Mouse (Mus musculus): ENCODE measurements at regions not wholly inside any gene's neighbourhood (a gene's known extent, or its start where the extent isn't known, plus 50 kb on each side); places are given as distances from the start of the nearest gene placed in this dataset.

GRCm38 (mm10) chr14:31891500-31892185 lies 61.2 kb upstream of the Ankrd28 start:
- ChIA-PET POLR2A (interaction anchor here in 3 of 4 experiments (0.6 to 2.3 kb wide), 16 partner anchors 8 to 230 kb away, joined by 3 to 14 read pairs (median 4); partner anchors contain the start of gene Ankrd28 (in 1 of the 3)), CTCF (interaction anchor here in 1 of 4 experiments (0.9 kb wide), 1 partner anchor 38 kb away, joined by 3 read pairs; no protein-coding TSS in a partner anchor)

- ChIA-PET POLR2A (interaction anchor here in 3 of 4 experiments (0.6 to 2.3 kb wide), 12 partner anchors 7 to 229 kb away, joined by 3 to 14 read pairs (median 4); partner anchors contain the start of gene Ankrd28 (in 1 of the 3)), CTCF (no interaction called here)
These were observed 61.7 kb upstream of the Ankrd28 start for GRCm38 (mm10) chr14:31892186-31892510.

GRCm38 (mm10) chr14:31896500-31896899 lies 66.0 kb upstream of the Ankrd28 start:
- ChIA-PET CTCF (interaction anchor here in 2 of 4 experiments (0.5 to 0.7 kb wide), 3 partner anchors 16 to 421 kb away, joined by 3 to 7 read pairs (median 3); no protein-coding TSS in a partner anchor), POLR2A (interaction anchor here in 3 of 4 experiments (0.6 to 5.3 kb wide), 14 partner anchors 11 to 312 kb away, joined by 3 to 24 read pairs (median 4); partner anchors contain the start of gene Ncoa4 (in 1 of the 3))

- POLR2A ChIA-PET: interaction anchor here (0.6 to 5.3 kb wide), 32 partner anchors 8 to 885 kb away, joined by 3 to 47 read pairs (median 5); partner anchors contain the start of genes Ankrd28 (in 1 of the 4), Ncoa4 (in 1 of the 4) and Oxnad1 (in 1 of the 4)
- CTCF ChIA-PET: interaction anchor here in 1 of 4 experiments (0.9 kb wide), 1 partner anchor 31 kb away, joined by 3 read pairs; no protein-coding TSS in a partner anchor
These were observed 69.1 kb upstream of the Ankrd28 start for GRCm38 (mm10) chr14:31899504-31899903.

- CTCF ChIA-PET: interaction anchor here in 3 of 4 experiments (0.5 to 0.9 kb wide), 5 partner anchors 8 to 1804 kb away, joined by 3 to 4 read pairs (median 3); no protein-coding TSS in a partner anchor
These were observed 69.5 kb upstream of the Ankrd28 start for GRCm38 (mm10) chr14:31899906-31900305.

GRCm38 (mm10) chr14:31901901-31902300 lies 71.5 kb upstream of the Ankrd28 start:
- ChIA-PET CTCF (interaction anchor here in 2 of 4 experiments (1.3 to 1.6 kb wide), 2 partner anchors 28 to 40 kb away, joined by 3 to 4 read pairs; no protein-coding TSS in a partner anchor), POLR2A (interaction anchor here in 3 of 4 experiments (0.6 to 4.1 kb wide), 9 partner anchors 9 to 1338 kb away, joined by 3 to 22 read pairs (median 6); no protein-coding TSS in a partner anchor)

More at GRCm38 (mm10) chr14:31899906-31900305, 69.5 kb upstream of the Ankrd28 start:
- POLR2A ChIA-PET: interaction anchor here (0.5 to 5.3 kb wide), 37 partner anchors 8 to 885 kb away, joined by 3 to 47 read pairs (median 4); partner anchors contain the start of genes Ankrd28 (in 1 of the 4), Ncoa4 (in 1 of the 4) and Oxnad1 (in 1 of the 4)

- POLR2A ChIA-PET: interaction anchor here in 3 of 4 experiments (0.6 to 2.3 kb wide), 3 partner anchors 9 to 15 kb away, joined by 3 to 10 read pairs (median 8); no protein-coding TSS in a partner anchor
These were observed 73.2 kb upstream of the Ankrd28 start for GRCm38 (mm10) chr14:31903664-31904063.

GRCm38 (mm10) chr14:31908591-31908990 lies 78.1 kb upstream of the Ankrd28 start:
- ChIA-PET CTCF (interaction anchor here in 2 of 4 experiments (0.6 to 1.2 kb wide), 3 partner anchors 10 to 219 kb away, joined by 3 to 4 read pairs (median 3); no protein-coding TSS in a partner anchor), POLR2A (interaction anchor here in 3 of 4 experiments (0.6 to 4.0 kb wide), 11 partner anchors 9 to 167 kb away, joined by 3 to 24 read pairs (median 4); partner anchors contain the start of gene Ankrd28 (in 1 of the 3))

More at GRCm38 (mm10) chr14:31903664-31904063, 73.2 kb upstream of the Ankrd28 start:
- CTCF ChIA-PET: interaction anchor here in 2 of 4 experiments (0.6 to 0.7 kb wide), 2 partner anchors 109 to 655 kb away, joined by 3 read pairs; no protein-coding TSS in a partner anchor

GRCm38 (mm10) chr14:31909291-31909690 lies 78.8 kb upstream of the Ankrd28 start:
- ChIA-PET CTCF (no interaction called here), POLR2A (interaction anchor here in 3 of 4 experiments (0.6 to 4.0 kb wide), 6 partner anchors 9 to 166 kb away, joined by 3 to 24 read pairs (median 4); no protein-coding TSS in a partner anchor)

- ChIA-PET CTCF (interaction anchor here in 2 of 4 experiments (0.5 to 0.6 kb wide), 2 partner anchors 19 to 616 kb away, joined by 5 to 9 read pairs; no protein-coding TSS in a partner anchor), POLR2A (interaction anchor here in 3 of 4 experiments (1.0 to 2.0 kb wide), 5 partner anchors 8 to 18 kb away, joined by 3 to 8 read pairs (median 5); no protein-coding TSS in a partner anchor)
These were observed 80.4 kb upstream of the Ankrd28 start for GRCm38 (mm10) chr14:31910809-31911208.

GRCm38 (mm10) chr14:31918461-31918860 lies 88.0 kb upstream of the Ankrd28 start:
- ChIA-PET CTCF (interaction anchor here in 2 of 4 experiments (0.6 to 1.2 kb wide), 5 partner anchors 11 to 258 kb away, joined by 3 to 6 read pairs (median 3); no protein-coding TSS in a partner anchor), POLR2A (interaction anchor here in 3 of 4 experiments (0.6 to 3.3 kb wide), 40 partner anchors 8 to 265 kb away, joined by 3 to 103 read pairs (median 6); partner anchors contain the start of genes Dph3 (in 2 of the 3), Oxnad1 (in 2 of the 3) and Ankrd28 (in 1 of the 3))

GRCm38 (mm10) chr14:31918921-31919320 lies 88.5 kb upstream of the Ankrd28 start:
- ChIA-PET POLR2A (interaction anchor here in 3 of 4 experiments (0.6 to 3.3 kb wide), 39 partner anchors 8 to 432 kb away, joined by 3 to 103 read pairs (median 6); partner anchors contain the start of genes Ankrd28 (in 2 of the 3), Dph3 (in 2 of the 3) and Oxnad1 (in 2 of the 3)), CTCF (interaction anchor here in 1 of 4 experiments (0.8 to 0.9 kb wide), 2 partner anchors 10 to 11 kb away, joined by 3 to 6 read pairs; no protein-coding TSS in a partner anchor)

- CTCF ChIA-PET: interaction anchor here in 3 of 4 experiments (0.6 to 1.7 kb wide), 11 partner anchors 11 to 273 kb away, joined by 3 to 6 read pairs (median 3); no protein-coding TSS in a partner anchor
- POLR2A ChIA-PET: interaction anchor here (0.6 to 5.4 kb wide), 28 partner anchors 9 to 474 kb away, joined by 3 to 103 read pairs (median 4); partner anchors contain the start of genes Ankrd28 (in 1 of the 4), Dph3 (in 1 of the 4) and Oxnad1 (in 1 of the 4)
These were observed 98.8 kb upstream of the Ankrd28 start for GRCm38 (mm10) chr14:31929161-31929707.

GRCm38 (mm10) chr14:31930367-31930766 lies 98.4 kb upstream of the Galnt15 start:
- POLR2A ChIA-PET: interaction anchor here in 3 of 4 experiments (0.6 to 5.4 kb wide), 17 partner anchors 8 to 148 kb away, joined by 3 to 103 read pairs (median 5); no protein-coding TSS in a partner anchor
- CTCF ChIA-PET: interaction anchor here (0.6 to 1.7 kb wide), 10 partner anchors 12 to 274 kb away, joined by 3 to 4 read pairs (median 3); no protein-coding TSS in a partner anchor

GRCm38 (mm10) chr14:31931971-31932370 lies 96.8 kb upstream of the Galnt15 start:
- POLR2A ChIA-PET: interaction anchor here in 1 of 4 experiments (5.4 kb wide), 1 partner anchor 14 kb away, joined by 103 read pairs; no protein-coding TSS in a partner anchor
- CTCF ChIA-PET: no interaction called here

GRCm38 (mm10) chr14:31933441-31933840 lies 95.3 kb upstream of the Galnt15 start:
- ChIA-PET POLR2A (interaction anchor here in 3 of 4 experiments (0.6 to 2.5 kb wide), 17 partner anchors 7 to 289 kb away, joined by 3 to 37 read pairs (median 5); partner anchors contain the start of gene Ankrd28 (in 1 of the 3)), CTCF (interaction anchor here in 3 of 4 experiments (0.6 to 1.0 kb wide), 5 partner anchors 9 to 259 kb away, joined by 4 to 11 read pairs (median 5); no protein-coding TSS in a partner anchor)

GRCm38 (mm10) chr14:31933841-31934271 lies 94.9 kb upstream of the Galnt15 start:
- POLR2A ChIA-PET: interaction anchor here in 3 of 4 experiments (0.6 to 2.5 kb wide), 27 partner anchors 8 to 409 kb away, joined by 3 to 37 read pairs (median 4); partner anchors contain the start of gene Ankrd28 (in 1 of the 3)
- CTCF ChIA-PET: interaction anchor here in 3 of 4 experiments (0.5 to 1.0 kb wide), 14 partner anchors 8 to 277 kb away, joined by 3 to 11 read pairs (median 4); no protein-coding TSS in a partner anchor

All from embryonic stem cell, embryonic (primary cell).